Mouse (Mus musculus) ES-E14 (cell line): ENCODE measurements around the gene Wdr53. TPM values are rescaled to one million over a fixed set of nuclear protein-coding genes. Genes with fewer than 3 reads are reported as not detected.
"Not testable (repeated sequence)": the region's sequence is repeated elsewhere in the genome, so short reads cannot be mapped to it uniquely, and the experiment has no call there.

Source experiments
- DNase-seq: peaks from one replicate; pipeline ENCODE4 v3.0.0-alpha.2; 2013; ENCODE audit warnings: low read depth, low spot score
- H3K27ac ChIP-seq: 2 replicates; pipeline ENCODE4 v1.5.1; 2012; ENCODE audit warnings: low read depth, mild to moderate bottlenecking, low read length, moderate library complexity, mixed read lengths; ENCODE audit not compliant: poor library complexity, insufficient read depth, severe bottlenecking
- H3K36me3 ChIP-seq: 2 replicates; pipeline ENCODE4 v1.6.1; 2012; ENCODE audit warnings: mild to moderate bottlenecking, low read length, moderate library complexity, mixed read lengths; ENCODE audit not compliant: control insufficient read depth, poor library complexity, insufficient read depth, severe bottlenecking
- H3K4me1 ChIP-seq, 2 experiments: fragments of 150-350 bp in 1 of 2; sonication (generic) in 1 of 2; 2 replicates each; pipeline ENCODE4 v1.6.1; 2012; ENCODE audit warnings: low read length in 2 of 2, mild to moderate bottlenecking in 1 of 2, mixed read lengths in 1 of 2; ENCODE audit not compliant: control insufficient read depth in 2 of 2, insufficient read depth in 2 of 2, poor library complexity in 1 of 2
- H3K4me3 ChIP-seq, 2 experiments: fragments of 150-350 bp in 1 of 2; sonication (generic) in 1 of 2; 2 replicates each; pipeline ENCODE4 v1.5.1; 2012; ENCODE audit warnings: low read length in 2 of 2, low read depth in 1 of 2, mild to moderate bottlenecking in 1 of 2, mixed read lengths in 1 of 2; ENCODE audit not compliant: insufficient read depth in 1 of 2, poor library complexity in 1 of 2, severe bottlenecking in 1 of 2
- H3K9ac ChIP-seq: 2 replicates; pipeline ENCODE4 v1.6.1; 2012; ENCODE audit warnings: low read depth, mild to moderate bottlenecking, low read length, mixed read lengths; ENCODE audit not compliant: poor library complexity, insufficient read depth, severe bottlenecking
- H3K9me3 ChIP-seq: fragments of 150-350 bp; sonication (generic); 2 replicates; pipeline ENCODE4 v1.6.1; 2012; ENCODE audit warnings: low read depth, mild to moderate bottlenecking, low read length; ENCODE audit not compliant: control insufficient read depth, insufficient read depth
- CHD2 ChIP-seq: IDR thresholded peaks from 2 replicates; pipeline ENCODE4 v1.6.1; 2014; ENCODE audit warnings: mild to moderate bottlenecking, low read depth, low read length, inconsistent platforms
- HCFC1 ChIP-seq: IDR thresholded peaks from 2 replicates; pipeline ENCODE4 v1.6.1; 2012; ENCODE audit warnings: low read length, inconsistent platforms, borderline replicate concordance; ENCODE audit not compliant: insufficient read depth
- MAFK ChIP-seq: IDR thresholded peaks from 2 replicates; pipeline ENCODE4 v1.6.1; 2014; ENCODE audit warnings: mild to moderate bottlenecking, low read depth, low read length, inconsistent platforms; ENCODE audit not compliant: insufficient read depth
- ZC3H11A ChIP-seq: IDR thresholded peaks from 2 replicates; pipeline ENCODE4 v1.6.1; 2012; ENCODE audit warnings: low read depth, mild to moderate bottlenecking, inconsistent platforms, low read length, borderline replicate concordance
- ZNF384 ChIP-seq: IDR thresholded peaks from 2 replicates; pipeline ENCODE4 v1.6.1; 2012; ENCODE audit warnings: low read depth, low read length, inconsistent platforms
- in situ Hi-C, 2 experiments: fragments of 600-800 bp; cut with MboI; formaldehyde crosslinking; loops; one replicate each; pipeline ENCODE4 v1.15.1; 2025; ENCODE audit warnings: low sequenced_read_pairs in 2 of 2, inconsistent platforms in 1 of 2; ENCODE audit not compliant: unreplicated experiment in 2 of 2
- total RNA-seq: library from RNA; depleted of rRNA; stranded (reverse); fragments of 300-350 nt; gene quantifications from 2 replicates; pipeline ENCODE4 v1.2.3, GENCODE M21; 2012

Wdr53 gene
- total RNA-seq, 1 experiment: 14.9 TPM

DNA sequence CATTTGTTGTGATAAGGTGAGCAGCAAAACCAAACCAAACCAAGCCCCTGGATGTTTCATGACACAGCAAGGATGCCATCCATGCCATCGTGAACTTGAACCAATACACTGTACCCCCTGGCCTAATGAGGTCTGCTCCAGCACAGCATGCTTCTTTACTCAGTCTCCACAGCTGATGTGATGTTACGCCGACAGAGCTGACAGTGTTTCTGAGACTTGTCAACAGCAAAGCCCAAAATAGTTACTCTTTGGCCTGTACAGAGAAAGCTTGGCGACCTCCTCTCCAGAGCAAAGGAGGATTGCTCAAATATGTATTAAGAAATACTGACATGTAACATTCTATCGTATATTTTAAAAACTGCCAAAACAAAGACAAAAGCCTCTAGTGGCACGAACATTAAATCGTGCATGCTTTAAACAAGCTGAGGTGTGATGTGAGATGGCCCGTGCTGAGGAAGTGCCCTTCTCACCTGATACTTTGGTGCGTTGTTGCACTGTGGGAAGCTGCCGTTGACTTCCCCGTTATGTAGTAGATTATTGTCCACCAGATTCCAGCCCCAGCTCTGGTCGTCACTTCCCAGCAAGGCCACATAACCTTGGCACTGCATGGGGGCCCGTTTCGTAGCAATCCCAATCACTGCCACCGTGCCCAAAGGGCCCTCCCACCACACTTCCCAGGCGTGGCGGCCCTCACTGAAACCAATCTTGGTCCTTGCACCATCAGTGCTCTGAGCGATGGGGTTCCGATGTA is 8.9 kb upstream of the Wdr53 start:
- in situ Hi-C loops: no loop called here
- H3K36me3 ChIP-seq: peaks cover 7% of the 10 kb centered on the region
- H3K9me3 ChIP-seq: no peaks in the 10 kb centered on the region
- H3K9ac ChIP-seq: no peak overlapping the region
- no peak for TF ChIP-seq ZNF384
- TF ChIP-seq HCFC1: no peak
- H3K4me3 ChIP-seq: no peak overlapping the region
- no peak for DNase-seq
- H3K27ac ChIP-seq: no peak overlapping the region
- H3K4me1 ChIP-seq: no peaks in the 10 kb centered on the region

DNA sequence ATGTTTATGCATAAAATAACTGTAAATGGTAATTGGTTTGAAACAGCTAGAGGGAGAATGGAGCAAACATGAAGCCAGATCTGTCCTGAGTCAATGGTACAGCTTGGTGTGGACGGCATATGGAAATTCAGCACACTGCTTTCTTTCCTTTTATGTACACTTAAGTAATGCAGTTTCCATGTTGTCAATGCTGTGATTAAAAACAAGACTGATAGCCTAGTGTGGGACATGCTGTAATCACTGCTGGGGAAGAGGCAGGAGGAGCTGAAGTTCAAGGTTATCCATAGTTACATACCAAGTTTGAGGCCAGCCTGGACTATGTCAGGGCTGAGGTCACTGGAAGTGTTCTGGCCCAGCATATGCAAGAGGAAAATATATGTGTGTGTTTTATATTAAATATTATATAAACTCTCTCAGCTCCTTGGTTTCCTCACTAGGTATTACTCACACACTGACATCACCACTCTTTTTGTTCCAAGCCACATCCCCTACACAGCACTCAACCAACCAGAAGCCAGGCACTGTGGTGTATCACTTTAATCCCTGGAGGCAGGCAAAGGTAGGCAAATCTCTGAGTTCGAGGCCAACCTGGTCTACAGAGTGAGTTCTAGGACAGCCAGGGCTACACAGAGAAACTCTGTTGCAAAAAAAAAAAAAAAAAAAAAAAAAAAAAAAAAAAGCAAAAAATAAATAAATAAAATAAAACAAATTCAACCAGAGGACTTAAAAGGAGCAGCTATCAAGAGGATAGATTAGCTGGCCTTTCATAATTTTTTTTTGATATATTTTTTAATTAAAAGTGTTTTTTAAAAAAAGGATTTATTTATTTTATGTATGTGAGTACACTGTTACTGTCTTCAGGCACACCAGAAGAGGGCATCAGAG is 7.4 kb upstream of the Wdr53 start:
- in situ Hi-C loops: no loop called here
- no peak for DNase-seq
- H3K36me3 ChIP-seq: peaks cover 3% of the 10 kb centered on the region
- H3K9me3 ChIP-seq: no peaks in the 10 kb centered on the region
- H3K4me3 ChIP-seq: no peak overlapping the region
- H3K27ac ChIP-seq: no peak overlapping the region
- H3K9ac ChIP-seq: no peak overlapping the region
- H3K4me1 ChIP-seq: 0 out of 4 replicates have a peak, but pooled peaks cover 0 to 2% of the 10 kb centered on the region in 2 experiments
- TF ChIP-seq HCFC1 (no peak), MAFK (no peak), ZC3H11A (no peak), ZNF384 (peak; percentile 66; the same call in 1 of the 2 replicates)

DNA sequence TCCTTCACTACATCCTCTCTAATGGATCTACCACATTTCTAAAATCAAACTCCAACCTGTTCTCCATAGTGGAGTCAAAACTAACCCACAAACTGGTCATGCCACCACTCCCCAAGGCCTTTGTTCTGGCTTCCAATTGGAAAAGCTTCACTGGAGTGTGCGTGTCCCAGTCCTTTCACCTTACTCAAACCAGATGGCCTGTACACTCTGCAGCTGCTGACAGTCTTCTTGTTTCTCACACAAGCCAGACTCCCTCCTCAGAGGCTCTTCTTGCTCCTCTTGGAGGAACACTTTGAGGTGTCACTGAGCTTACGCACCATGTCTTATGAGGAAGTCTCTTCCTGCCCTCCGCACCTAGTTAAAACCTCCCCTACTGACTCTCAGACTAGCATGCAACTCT is 3.1 kb upstream of the Wdr53 start:
- H3K4me1 ChIP-seq: peaks cover 0 to 6% of the 10 kb centered on the region in 2 experiments; a peak in 1 of 4 replicates
- no peaks in the 10 kb centered on the region for H3K36me3 ChIP-seq
- no peak overlapping the region for H3K27ac ChIP-seq
- H3K4me3 ChIP-seq: no peak overlapping the region
- H3K9ac ChIP-seq: no peak overlapping the region
- H3K9me3 ChIP-seq: no peaks in the 10 kb centered on the region
- DNase-seq: no peak
- in situ Hi-C loops: no loop called here
- TF ChIP-seq HCFC1: no peak
- no peak for TF ChIP-seq ZC3H11A
- TF ChIP-seq ZNF384: no peak
- TF ChIP-seq CHD2: no peak
- no peak for TF ChIP-seq MAFK

DNA sequence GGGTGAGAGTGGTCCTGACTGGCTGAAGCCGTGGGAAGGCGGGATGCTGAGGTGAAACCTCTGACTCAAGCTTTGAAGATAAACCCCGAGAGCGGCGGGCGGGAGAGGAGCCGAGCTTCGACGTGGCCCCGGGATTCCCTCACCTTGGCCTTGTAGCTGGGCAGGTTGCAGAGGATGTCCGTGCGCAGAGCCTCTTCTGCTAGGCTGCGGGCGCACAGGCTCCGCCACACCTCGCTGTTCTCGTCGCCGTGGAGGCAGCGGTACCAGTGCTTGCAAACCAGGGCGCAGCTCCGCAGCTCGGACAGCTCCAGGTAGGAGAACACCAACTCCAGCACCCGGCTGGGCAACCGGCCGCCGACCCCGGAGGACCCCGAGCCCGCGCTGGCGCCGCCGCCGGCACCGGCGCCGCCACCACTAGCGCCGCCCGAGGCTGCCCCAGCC is 656 bp upstream of the Wdr53 start:
- Histone ChIP-seq H3K27ac (peak overlapping the region; percentile 61), H3K36me3 (no peaks in the 10 kb centered on the region), H3K9ac (peak overlapping the region; percentile 82), H3K4me1 (peaks cover 0 to 6% of the 10 kb centered on the region in 2 experiments; a peak in 1 of 4 replicates), H3K4me3 (peak overlapping the region; percentile 72 to 91), H3K9me3 (no peaks in the 10 kb centered on the region)
- no peak for TF ChIP-seq HCFC1
- peak; percentile 24 for DNase-seq
- in situ Hi-C loops: no loop called here

DNA sequence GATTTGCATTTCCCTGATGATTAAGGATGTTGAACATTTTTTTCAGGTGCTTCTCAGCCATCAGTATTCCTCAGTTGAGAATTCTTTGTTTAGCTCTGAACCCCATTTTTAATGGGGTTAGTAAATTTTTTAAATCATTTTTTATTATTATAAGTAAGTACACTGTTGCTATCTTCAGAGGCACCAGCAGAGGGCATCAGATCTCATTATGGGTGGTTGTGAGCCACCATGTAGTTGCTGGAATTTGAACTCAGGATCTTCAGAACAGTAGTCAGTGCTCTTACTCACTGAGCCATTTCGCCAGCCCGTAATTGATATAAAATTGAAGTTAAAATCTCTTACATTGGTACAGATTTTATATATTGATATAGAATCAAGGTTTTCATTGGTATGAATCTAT is 17.2 kb downstream of the Wdr53 start:
- H3K9me3 ChIP-seq, H3K4me3 ChIP-seq, H3K27ac ChIP-seq, H3K9ac ChIP-seq, H3K36me3 ChIP-seq, H3K4me1 ChIP-seq, DNase-seq, in situ Hi-C loops: not testable (repeated sequence)
